Comparison of ENCODE assay signal across 18 mouse cellular contexts in the genomic region with DNA sequence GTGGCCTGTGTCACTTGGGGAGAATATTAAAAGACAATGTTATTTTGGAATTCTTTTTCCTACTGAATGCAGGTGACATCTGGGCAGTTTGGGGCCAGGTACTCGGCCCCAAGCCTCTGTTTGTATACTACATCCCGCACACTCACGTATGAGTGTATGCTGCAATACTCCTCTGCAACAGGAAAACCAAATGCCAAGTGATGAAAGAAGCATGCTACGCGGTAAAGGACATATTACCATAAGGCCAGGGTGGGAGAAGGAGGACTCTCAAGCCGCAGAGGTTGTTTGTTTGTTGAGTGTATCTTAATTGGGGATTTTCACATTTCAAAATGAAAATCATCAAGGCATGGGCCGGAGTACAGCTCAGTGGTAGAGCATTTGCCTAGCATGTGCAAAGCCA. TPM values are rescaled to one million over a fixed set of nuclear protein-coding genes. Genes with fewer than 3 reads are reported as not detected.
DNase-seq lines count a peak whose midpoint lies in the region; ATAC-seq and TF ChIP-seq lines count a peak whose summit lies in the region.
"Had no signal": no experiment of that assay in that cellular context is flagged by ENCODE, and none has a peak within 500 bp of the region (broad histone marks: within the 10 kb centered on the region; RNA-seq: fewer than 3 reads in every experiment).

No protein-coding gene starts in this region.

- H3K4me2 ChIP-seq in heart, embryonic 14.5 days (ENCODE audit: low read length): peak overlapping the region; percentile 35
- H3K4me2 ChIP-seq in lung, postnatal 0 days (replicated peaks; ENCODE audit: low read depth, low read length): no peak overlapping the region
- no peak overlapping the region for H3K4me2 ChIP-seq in stomach, postnatal 0 days (replicated peaks; ENCODE audit: low read depth)
- H3K4me2 ChIP-seq: forebrain, embryonic 12.5 days; hindbrain, embryonic 14.5 days; midbrain, embryonic 12.5 days had no signal

- H3K36me3 ChIP-seq in heart, embryonic 14.5 days (ENCODE audit: control insufficient read depth, insufficient read depth, low read length): no peaks in the 10 kb centered on the region
- no peaks in the 10 kb centered on the region for H3K36me3 ChIP-seq in lung, postnatal 0 days (ENCODE audit: insufficient read depth, low read length)
- no peaks in the 10 kb centered on the region for H3K36me3 ChIP-seq in stomach, postnatal 0 days (ENCODE audit: control insufficient read depth, insufficient read depth, low read length)
- H3K36me3 ChIP-seq: forebrain, embryonic 12.5 days; heart, embryonic 10.5 days; midbrain, embryonic 12.5 days had no signal

- no peak overlapping the region for H3K4me3 ChIP-seq in heart, embryonic 14.5 days (ENCODE audit: control insufficient read depth in 1 of 2, insufficient read depth in 1 of 2, low read depth in 1 of 2, low read length in 2 of 2)
- no peak overlapping the region for H3K4me3 ChIP-seq in lung, postnatal 0 days (ENCODE audit: low read depth, low read length)
- no peak overlapping the region for H3K4me3 ChIP-seq in lung, adult 2 months (replicated peaks; ENCODE audit: extremely low read depth, low read depth, low read length)
- H3K4me3 ChIP-seq in stomach, postnatal 0 days (ENCODE audit: low read depth, low read length): no peak overlapping the region
- H3K4me3 ChIP-seq: forebrain, embryonic 12.5 days; heart, embryonic 10.5 days; midbrain, embryonic 12.5 days had no signal

- no peaks in the 10 kb centered on the region for H3K9me3 ChIP-seq in heart, embryonic 14.5 days (ENCODE audit: control insufficient read depth, low read length)
- no peaks in the 10 kb centered on the region for H3K9me3 ChIP-seq in lung, postnatal 0 days (ENCODE audit: low read length)
- H3K9me3 ChIP-seq in stomach, postnatal 0 days (ENCODE audit: control insufficient read depth, low read length): no peaks in the 10 kb centered on the region
- H3K9me3 ChIP-seq: forebrain, embryonic 12.5 days; heart, embryonic 10.5 days; midbrain, embryonic 12.5 days had no signal

- TF ChIP-seq EP300 in lung, postnatal 0 days (IDR thresholded peaks at IDR 0.05): no peak
- TF ChIP-seq EP300 in stomach, postnatal 0 days (optimal IDR thresholded peaks at IDR 0.05): no peak

- TF ChIP-seq CTCF in lung, postnatal 0 days (IDR thresholded peaks at IDR 0.05): no peak
- no peak for TF ChIP-seq CTCF in lung, adult 2 months (IDR thresholded peaks at IDR 0.05; ENCODE audit: insufficient read depth, low read length)
- no peak for TF ChIP-seq CTCF in stomach, postnatal 0 days (IDR thresholded peaks at IDR 0.05; ENCODE audit: low read depth)

- DNase-seq in heart, adult 8-10 months (ENCODE audit: low spot score): no peak
- no peak for DNase-seq in lung, postnatal 0 days (ENCODE audit: low spot score)
- no peak for DNase-seq in lung, adult 2 months
- DNase-seq in stomach, postnatal 0 days (ENCODE audit: low spot score): no peak
- no peak for DNase-seq in cerebellum, postnatal 4 days (ENCODE audit: low spot score in 2 of 2)
- DNase-seq in layer of hippocampus, adult 11-12 months (ENCODE audit: low spot score): no peak
- DNase-seq: adrenal gland, adult 2 months; cerebellum, adult 11 months; cerebellum, adult 9-11 months; spleen, adult 18-20 months; thymus, adult 18-20 months had no signal

- no peak for TF ChIP-seq POLR2A in lung, adult 2 months (IDR thresholded peaks at IDR 0.05; ENCODE audit: borderline replicate concordance, extremely low read depth, low read depth, low read length)

- WGBS in heart, embryonic 14.5 days: 88% methylated on average over 7 of the region's 7 CpGs
- 56% methylated on average over 7 of the region's 7 CpGs for WGBS in lung, postnatal 0 days
- 65% methylated on average over 7 of the region's 7 CpGs for WGBS in lung, adult 2 months
- 71% methylated on average over 7 of the region's 7 CpGs for WGBS in stomach, postnatal 0 days

- ATAC-seq in heart, embryonic 14.5 days (ENCODE audit: insufficient number of reproducible peaks, insufficient read depth, low FRiP score, low read depth): no peak
- peak; percentile 29; the same call in 1 of the 2 replicates for ATAC-seq in lung, postnatal 0 days
- ATAC-seq in megakaryocyte, adult 5-6 weeks (ENCODE audit: poor library complexity, severe bottlenecking): 0 out of 2 replicates have a peak, but pooled peaks have one; percentile 33
- ATAC-seq in stomach, postnatal 0 days (ENCODE audit: low FRiP score, low TSS enrichment): no peak
- ATAC-seq: inflammation-experienced regulatory T-cells, adult 6 months had no signal

- no peak overlapping the region for H3K9ac ChIP-seq in heart, embryonic 14.5 days (ENCODE audit: low read length)
- no peak overlapping the region for H3K9ac ChIP-seq in lung, postnatal 0 days (replicated peaks; ENCODE audit: low read depth)
- H3K9ac ChIP-seq in stomach, postnatal 0 days (ENCODE audit: low read length): no peak overlapping the region
- H3K9ac ChIP-seq: forebrain, embryonic 12.5 days; hindbrain, embryonic 14.5 days; midbrain, embryonic 12.5 days had no signal

- no peak overlapping the region for H3K27ac ChIP-seq in heart, embryonic 14.5 days (replicated peaks in 1 of 2; ENCODE audit: control insufficient read depth in 1 of 2, insufficient read depth in 1 of 2, low read depth in 2 of 2, low read length in 2 of 2)
- peak overlapping the region; percentile 61; the same call in 1 of the 2 replicates for H3K27ac ChIP-seq in lung, postnatal 0 days (ENCODE audit: low read length)
- peak overlapping the region; percentile 81 for H3K27ac ChIP-seq in stomach, postnatal 0 days (replicated peaks)
- H3K27ac ChIP-seq: forebrain, embryonic 12.5 days; hindbrain, embryonic 14.5 days; midbrain, embryonic 12.5 days had no signal

- peaks cover 3 to 5% of the 10 kb centered on the region in 2 experiments; a peak in 3 of 4 replicates for H3K4me1 ChIP-seq in heart, embryonic 14.5 days (ENCODE audit: control insufficient read depth in 2 of 2, insufficient read depth in 2 of 2, low read length in 2 of 2)
- no peaks in the 10 kb centered on the region; the same call in 1 of the 2 replicates for H3K4me1 ChIP-seq in lung, postnatal 0 days (ENCODE audit: insufficient read depth, low read depth, low read length)
- H3K4me1 ChIP-seq in lung, adult 2 months (ENCODE audit: control insufficient read depth, insufficient read depth, low read length): no peaks in the 10 kb centered on the region; the same call in 1 of the 2 replicates
- no peaks in the 10 kb centered on the region for H3K4me1 ChIP-seq in stomach, postnatal 0 days (replicated peaks; ENCODE audit: control insufficient read depth, insufficient read depth)
- H3K4me1 ChIP-seq: forebrain, embryonic 12.5 days; midbrain, embryonic 12.5 days had no signal

- H3K27me3 ChIP-seq in heart, embryonic 14.5 days (ENCODE audit: control insufficient read depth, insufficient read depth, low read length): peaks cover 5% of the 10 kb centered on the region; the same call in 1 of the 2 replicates
- H3K27me3 ChIP-seq in lung, postnatal 0 days (replicated peaks; ENCODE audit: insufficient read depth, low read length): no peaks in the 10 kb centered on the region
- H3K27me3 ChIP-seq in stomach, postnatal 0 days (ENCODE audit: control insufficient read depth, insufficient read depth, low read length): no peaks in the 10 kb centered on the region

RNA-seq across cellular contexts. Expression of a gene that starts 17.2 kb away (rescaled TPM):
- 23.1 and 25.4 TPM in 2 replicates for polyA plus RNA-seq in heart, embryonic 14.5 days (2014; fragmentation: Nextera tagmentation; extraction: Ambion mirVana)
- total RNA-seq in heart, adult 8-10 months (2022): 10 to 100 TPM; 17.9 to 29.6 (median 23.7) TPM
- polyA plus RNA-seq in lung, postnatal 0 days (2015; fragmentation: Nextera tagmentation; extraction: Ambion mirVana): 89.1 and 93.9 TPM in 2 replicates
- polyA plus RNA-seq in lung, adult 2 months (2012; rRNA removed): 167 and 332 TPM in 2 replicates
- 0.60 and 0.71 TPM in 2 replicates for total RNA-seq in megakaryocyte, adult 5-6 weeks (2015)
- total RNA-seq in megakaryocyte, adult 5-6 weeks (2017): 0.18 and 0.49 TPM in 2 replicates
- polyA plus RNA-seq in stomach, postnatal 0 days (2015; fragmentation: Nextera tagmentation; extraction: Ambion mirVana): 66.2 and 73.1 TPM in 2 replicates

Comparison
In these comparisons a context has a peak if more than half of its experiments do, and no peak if none do; other contexts are left out.
1. ATAC-seq: peak in lung, postnatal 0 days (single experiment) and megakaryocyte, adult 5-6 weeks (single experiment); none in heart, embryonic 14.5 days (single experiment) and stomach, postnatal 0 days (single experiment).
2. H3K27ac ChIP-seq: peak in lung, postnatal 0 days (single experiment) and stomach, postnatal 0 days (single experiment); none in heart, embryonic 14.5 days (0 of 2).